Mouse (Mus musculus): ENCODE data around the gene Prune1.

GRCm38 (mm10) chr3:95275161-95275560, 6.7 kb downstream of the Prune1 start:
- TF ChIP-seq CTCF (IDR thresholded peaks at IDR 0.05; ENCODE audit: low read depth): no peak
- TF ChIP-seq EP300 (IDR thresholded peaks at IDR 0.05; ENCODE audit: low read depth): no peak
